Mouse (Mus musculus) adrenal gland (tissue): ENCODE measurements around the gene Dcp1a.
"Not testable (repeated sequence)": the region's sequence is repeated elsewhere in the genome, so short reads cannot be mapped to it uniquely, and the experiment has no call there.

Experiments
- intact Hi-C: fragments of 180-260 bp; cut with DNase I; formaldehyde crosslinking; loops from one replicate; pipeline ENCODE4 v1.15.1; 2025

The Dcp1a gene

DNA sequence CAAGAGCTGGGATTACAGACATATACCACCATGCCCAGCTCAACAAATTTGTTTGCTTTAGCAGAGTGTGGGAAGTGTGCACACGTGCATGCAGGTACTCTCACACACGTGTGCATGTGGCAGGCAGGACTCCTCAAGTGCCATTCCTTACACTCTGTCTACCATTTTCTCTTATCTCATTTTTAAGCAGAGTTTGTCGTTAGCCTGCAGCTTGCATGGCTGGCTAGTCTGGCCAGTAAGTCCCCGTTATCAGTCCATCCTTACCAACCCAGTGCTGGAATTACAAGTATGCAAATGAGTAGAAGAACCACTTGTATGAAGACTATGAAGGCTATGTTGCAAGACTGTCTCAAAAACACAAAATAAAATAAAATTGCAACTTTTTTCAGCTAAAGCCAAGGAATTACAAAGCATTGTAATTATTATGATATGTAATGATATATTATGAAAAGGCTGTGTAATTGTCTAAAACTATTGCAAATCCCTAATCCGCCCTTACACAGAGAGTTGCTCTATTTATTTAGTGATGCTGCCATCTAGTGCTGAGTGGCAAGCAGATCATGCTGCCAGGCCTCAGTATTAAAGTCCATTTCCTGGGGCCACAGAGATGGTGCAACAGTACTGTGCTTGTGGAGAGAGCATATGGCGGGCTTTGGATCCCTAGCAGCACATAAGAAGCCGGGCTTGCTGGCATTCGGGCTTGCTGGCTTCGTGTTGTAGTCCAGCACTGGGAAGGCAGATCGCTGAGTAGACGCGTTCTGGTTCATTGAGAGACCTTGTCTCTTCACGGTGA is 36.8 kb downstream of the Dcp1a start:
- intact Hi-C loops = no loop called here

DNA sequence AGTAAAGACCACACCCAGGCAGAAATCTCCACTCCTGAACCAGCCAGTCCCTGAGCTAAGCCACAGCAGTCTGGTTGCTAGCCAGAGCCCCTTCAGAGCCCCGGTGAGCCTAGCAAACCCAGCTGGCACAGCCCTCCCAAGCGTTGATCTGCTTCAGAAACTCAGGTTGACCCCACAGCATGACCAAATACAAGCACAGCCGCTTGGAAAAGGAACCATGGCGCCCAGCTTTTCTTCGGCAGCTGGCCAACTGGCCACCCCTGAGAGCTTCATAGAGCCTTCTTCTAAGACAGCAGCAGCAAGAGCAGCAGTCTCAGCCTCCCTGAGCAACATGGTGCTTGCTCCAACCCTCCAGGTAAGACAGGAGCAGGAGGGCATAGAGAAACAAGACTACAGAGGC is 40.0 kb downstream of the Dcp1a start:
- intact Hi-C loops = no loop called here

DNA sequence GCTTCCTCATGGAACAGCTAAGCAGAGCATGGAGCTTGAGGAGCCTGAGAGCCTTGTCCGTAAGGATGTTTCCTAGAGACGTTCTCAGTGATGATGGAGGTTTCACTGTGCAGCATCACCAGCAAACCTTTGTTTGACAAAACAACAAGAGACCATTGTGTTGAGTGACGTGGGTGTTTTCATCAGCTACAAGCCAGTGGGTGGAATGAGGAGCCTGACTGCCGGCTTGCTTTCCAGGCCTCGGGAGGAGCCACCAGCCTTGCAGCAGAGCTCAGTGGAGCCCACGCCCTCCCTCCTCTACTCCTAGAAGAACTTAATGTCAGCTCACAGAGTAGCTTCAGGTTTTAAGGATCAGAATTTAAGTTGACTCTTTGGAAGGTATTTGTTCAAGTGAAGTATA is 44.0 kb downstream of the Dcp1a start:
- intact Hi-C loops = no loop called here

DNA sequence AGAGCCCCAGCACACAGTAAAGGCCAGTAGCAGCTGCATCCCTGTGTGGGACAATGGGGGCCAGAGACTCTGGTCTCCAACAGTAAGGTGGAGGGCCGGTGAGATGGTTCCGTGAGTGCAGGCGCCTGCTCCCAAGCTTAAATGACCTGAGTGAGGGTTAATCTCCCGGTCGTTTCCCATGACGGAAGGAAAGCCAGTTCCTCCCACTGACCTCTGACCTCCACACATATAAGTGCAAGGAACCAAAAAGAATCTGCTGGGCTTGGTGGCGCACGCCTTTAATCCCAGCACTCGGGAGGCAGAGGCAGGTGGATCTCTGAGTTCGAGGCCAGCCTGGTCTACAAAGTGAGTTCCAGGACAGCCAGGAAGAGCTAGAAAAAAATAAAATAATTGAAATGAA is 49.1 kb downstream of the Dcp1a start:
- intact Hi-C loops = no loop called here

DNA sequence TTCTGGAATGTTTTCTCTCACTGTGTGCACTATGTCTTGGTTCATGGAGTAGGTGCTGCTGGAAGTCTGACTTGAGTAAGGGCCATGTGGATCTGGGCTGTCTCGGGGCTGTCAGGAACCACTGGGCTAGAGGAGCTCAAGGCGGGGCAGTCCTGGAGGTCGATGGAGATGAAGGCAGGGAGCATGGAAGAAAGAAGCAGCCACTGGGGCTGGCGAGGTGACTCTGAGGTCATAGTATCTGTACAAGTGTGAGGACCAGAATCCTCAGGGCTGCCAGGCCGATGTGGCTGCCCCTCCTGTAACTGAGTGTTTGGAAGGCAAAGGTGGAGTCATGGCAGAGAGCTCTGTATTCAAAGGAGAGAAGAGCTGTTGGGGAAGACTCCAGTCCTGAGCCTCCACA is 49.6 kb downstream of the Dcp1a start:
- intact Hi-C loops = no loop called here

DNA sequence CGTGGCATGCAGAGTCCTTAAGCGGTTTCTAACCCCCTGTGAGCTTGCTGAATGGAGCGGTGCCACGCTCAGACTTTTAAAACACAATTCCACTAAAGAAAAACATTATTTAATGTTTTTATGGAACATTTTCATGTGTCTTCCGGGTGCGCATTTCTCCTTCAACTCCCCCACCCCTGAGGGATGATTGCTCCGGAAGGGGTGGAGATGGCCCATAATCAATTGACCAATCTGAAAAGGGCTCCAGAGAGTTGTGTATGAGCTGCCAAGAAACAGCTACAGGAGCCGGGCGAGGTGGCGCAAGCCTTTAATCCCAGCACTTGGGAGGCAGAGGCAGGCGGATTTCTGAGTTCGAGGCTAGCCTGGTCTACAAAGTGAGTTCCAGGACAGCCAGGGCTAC is 50.1 kb downstream of the Dcp1a start:
- intact Hi-C loops = no loop called here

GRCm38 (mm10) chr14:30530726-30531269 is 51.5 kb downstream of the Dcp1a start:
- intact Hi-C loops = no loop called here

GRCm38 (mm10) chr14:30531431-30531830 is 52.1 kb downstream of the Dcp1a start:
- intact Hi-C loops = no loop called here

GRCm38 (mm10) chr14:30531896-30532295 is 52.6 kb downstream of the Dcp1a start:
- intact Hi-C loops = no loop called here

DNA sequence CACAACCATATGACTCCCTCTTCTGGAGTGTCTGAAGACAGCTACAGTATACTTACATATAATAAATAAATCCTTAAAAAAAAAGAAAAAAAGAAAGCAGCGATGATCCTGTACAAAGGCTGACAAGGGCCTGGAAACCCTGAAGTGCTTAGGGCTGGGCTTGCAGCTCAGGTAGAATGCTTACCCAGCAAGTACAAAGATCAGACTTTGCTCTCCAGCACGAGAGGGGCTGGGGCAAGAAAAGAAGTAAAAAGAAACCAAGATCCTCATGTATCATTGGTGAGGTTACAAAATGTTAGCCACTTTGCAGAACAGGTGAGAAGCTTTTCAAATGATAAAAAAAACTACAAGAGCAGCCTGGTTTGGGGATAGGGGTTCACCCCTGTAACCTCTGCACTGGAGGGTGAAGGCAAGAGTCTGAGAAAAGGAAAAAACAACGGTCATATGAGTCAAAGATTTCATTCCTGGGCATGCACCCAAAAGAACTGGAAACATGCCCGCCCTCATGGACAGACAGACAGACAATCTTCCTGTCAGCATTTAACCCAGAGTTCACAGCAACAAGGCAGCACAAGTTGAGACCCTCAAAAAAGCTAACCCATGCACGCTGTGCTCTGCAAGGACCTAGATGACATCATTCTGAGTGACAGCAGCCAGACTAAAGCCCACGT is 54.6 kb downstream of the Dcp1a start:
- intact Hi-C loops = no loop called here

GRCm38 (mm10) chr14:30541541-30541940 is 62.2 kb downstream of the Dcp1a start:
- intact Hi-C loops = no loop called here

DNA sequence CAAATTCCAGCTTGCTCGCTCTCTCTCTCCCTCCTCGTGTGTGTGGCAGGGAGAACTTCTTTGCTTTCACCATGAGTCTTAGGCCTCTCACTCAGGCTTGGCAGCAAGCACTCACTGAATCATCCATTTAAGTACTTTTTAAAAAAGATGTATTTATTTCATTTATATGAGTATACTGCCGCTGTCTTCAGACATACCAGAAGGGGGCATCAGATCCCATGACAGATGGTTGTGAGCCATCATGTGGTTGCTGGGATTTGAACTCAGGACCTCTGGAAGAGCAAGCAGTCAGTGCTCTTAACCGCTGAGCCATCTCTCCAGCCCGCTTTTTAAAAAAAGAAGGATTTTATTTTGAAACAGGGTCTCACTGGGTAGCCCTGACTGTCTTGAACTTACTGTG is 64.0 kb downstream of the Dcp1a start:
- intact Hi-C loops = not testable (repeated sequence)

DNA sequence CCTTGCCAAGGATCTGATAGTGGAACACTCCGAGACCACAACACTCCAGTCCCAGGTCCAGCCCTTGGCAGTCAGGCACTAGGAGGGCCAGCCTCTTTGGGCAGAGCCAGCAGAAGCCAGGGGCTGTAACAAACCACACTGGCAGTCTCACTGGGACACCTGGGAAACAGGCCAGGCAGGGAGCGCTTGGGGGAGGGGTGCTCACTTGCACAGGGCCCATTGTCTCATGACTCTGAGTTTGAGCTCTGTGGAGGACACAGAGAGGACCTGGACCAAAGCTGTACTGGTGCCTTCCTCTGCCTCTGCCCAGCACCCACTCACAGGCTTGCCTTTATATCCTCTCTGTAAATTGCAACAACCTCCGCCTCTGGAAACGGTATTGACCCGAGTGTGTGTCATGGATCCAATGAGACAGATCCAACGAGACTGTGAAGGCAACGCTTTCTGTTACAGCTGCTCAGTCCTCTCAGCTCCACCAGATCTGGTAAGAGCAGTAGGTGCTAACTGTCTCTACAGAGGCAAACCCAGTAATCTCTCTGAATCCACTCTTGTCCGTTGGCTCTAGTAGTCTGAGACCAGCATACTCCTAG is 68.9 kb downstream of the Dcp1a start, which contains the start of gene Tkt:
TSS of gene Tkt (plus strand) at position 229 of the 590 bp plus-strand sequence.
- intact Hi-C loops = no loop called here

GRCm38 (mm10) chr14:30548965-30549776 is 69.8 kb downstream of the Dcp1a start:
- intact Hi-C loops = no loop called here

- intact Hi-C loops = no loop called here
Measured at GRCm38 (mm10) chr14:30549777-30550149, 70.4 kb downstream of the Dcp1a start.

DNA sequence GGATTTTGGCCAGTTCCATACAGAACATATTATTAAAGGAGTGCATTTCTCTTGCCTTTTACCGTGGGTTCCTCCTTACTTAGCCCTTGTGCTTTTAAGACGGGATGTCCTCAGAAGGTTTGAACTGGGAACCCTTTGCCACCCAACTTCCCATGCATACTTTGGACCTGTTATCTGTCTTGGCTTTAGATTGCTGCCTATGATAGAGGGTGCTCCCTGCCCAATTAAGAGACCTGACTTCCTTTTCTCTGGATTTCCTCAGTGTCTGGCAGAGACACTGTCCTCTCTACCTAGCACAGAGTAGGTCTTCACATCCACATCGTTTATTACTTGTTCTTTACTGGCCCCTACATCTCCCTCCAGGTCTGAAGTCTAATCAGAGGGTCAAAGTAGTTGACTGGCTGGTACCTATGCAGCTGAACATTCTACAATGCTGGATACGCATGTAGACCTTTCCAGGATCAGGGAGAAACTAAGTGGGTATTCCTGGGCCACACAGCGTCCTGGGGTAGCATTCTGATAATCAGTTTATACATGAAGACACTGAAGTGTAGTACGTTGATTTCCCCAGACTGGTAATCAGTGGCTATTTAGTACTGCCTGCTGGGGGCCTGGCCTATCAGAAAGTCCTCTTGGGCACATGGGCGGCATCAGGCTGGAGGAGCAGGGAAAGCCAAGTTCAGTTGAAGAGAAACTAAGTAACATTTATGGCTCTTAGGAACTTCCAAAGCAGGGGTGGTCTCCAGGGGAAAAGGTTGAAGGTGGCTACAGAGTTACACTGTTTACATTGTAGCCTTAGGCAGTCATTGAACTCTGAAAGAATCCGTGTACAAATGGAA is 71.1 kb downstream of the Dcp1a start:
- intact Hi-C loops = no loop called here

GRCm38 (mm10) chr14:30551509-30551908 is 72.2 kb downstream of the Dcp1a start:
- intact Hi-C loops = no loop called here

DNA sequence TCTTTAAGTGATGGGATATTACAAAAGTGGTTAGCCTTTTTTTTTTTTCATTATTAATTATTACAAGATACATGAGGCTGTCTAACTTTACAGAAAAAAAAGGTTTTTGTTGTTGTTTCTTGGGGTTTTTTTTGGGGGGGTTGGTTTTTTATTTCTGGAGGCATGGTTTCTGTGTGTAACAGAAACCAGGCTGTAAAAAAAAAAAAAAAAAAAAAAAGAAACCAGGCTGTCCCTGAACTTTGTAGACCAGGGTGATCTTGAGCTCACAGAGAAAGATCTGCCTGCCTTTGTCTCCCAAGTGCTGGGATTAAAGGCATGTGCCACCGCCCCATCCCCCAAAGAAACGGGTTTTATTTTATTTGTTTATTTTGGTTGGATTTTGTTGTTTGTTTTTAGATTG is 72.6 kb downstream of the Dcp1a start:
- intact Hi-C loops = no loop called here

DNA sequence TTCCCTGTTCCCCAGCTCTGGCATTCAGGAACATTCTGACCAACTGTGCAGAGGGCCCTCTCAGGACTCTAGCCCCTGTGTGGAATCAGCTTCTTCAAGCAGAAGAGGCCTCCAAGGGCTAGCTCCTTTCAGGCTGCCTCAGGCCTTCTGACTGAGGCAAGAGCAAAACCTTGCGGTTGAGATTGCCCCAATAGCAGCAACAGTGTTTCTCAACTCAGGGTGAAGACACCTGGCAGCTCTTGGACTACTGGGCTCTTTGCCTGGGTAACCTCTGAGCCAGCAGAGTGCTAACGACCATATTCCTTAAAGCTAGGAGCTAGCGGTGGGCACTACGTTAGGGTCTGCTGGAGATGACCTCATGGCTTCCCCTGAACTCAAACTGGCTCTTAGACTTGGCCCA is 73.8 kb downstream of the Dcp1a start:
- intact Hi-C loops = no loop called here

DNA sequence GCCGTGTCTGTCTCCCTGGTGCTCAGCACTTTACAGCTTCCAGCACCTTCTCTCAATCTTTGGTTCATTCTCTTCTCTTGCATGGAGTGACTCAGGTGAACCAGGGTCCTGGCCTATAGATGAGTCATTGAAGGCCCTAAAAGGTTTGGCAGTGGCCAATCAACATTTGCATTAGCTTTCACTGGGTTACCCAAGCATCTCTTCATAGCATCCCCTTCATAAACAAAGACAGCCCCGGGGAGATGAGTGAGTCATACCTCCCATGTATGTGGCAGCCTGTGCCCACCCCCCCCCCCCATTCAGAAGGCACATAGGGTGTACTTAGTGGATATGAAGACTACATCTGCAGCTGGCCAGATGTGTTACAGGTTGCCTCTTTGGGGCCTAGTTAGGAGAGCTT is 77.3 kb downstream of the Dcp1a start:
- intact Hi-C loops = no loop called here

DNA sequence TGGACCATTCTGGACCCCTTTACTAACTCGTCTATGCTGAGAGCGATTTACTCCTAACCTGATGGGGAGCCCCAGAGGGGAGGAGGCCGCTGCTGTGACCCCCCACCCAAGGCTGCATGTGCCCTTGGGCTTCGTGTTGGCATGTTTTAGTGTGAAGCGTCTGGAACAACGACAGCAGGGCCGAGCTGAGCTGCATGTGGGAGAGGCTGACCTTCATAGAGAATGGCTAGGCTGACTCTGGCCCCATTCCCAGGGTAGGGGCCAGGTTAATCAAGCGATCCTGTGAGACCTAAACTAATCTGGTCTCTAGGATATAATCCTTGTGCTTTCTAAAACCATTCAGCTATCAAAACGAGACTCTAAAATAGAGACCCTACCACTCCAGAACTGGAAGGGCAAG is 78.4 kb downstream of the Dcp1a start:
- intact Hi-C loops = no loop called here
